Mouse (Mus musculus) G1E-ER4 (cell line): ENCODE results near the gene Ddx18. TPM values are rescaled to one million over a fixed set of nuclear protein-coding genes. Genes with fewer than 3 reads are reported as not detected.

Source experiments
- GATA1 ChIP-seq: IDR thresholded peaks from one replicate; pipeline ENCODE4 v1.8.0; 2012; ENCODE audit warnings: low read length, inconsistent platforms
- polyA plus RNA-seq: library from polyadenylated mRNA; stranded (reverse); fragments of >175 nt; gene quantifications from 2 replicates; pipeline ENCODE4 v1.2.3, GENCODE M21; 2012

Gene Ddx18
- polyA plus RNA-seq, 1 experiment: 21.8 TPM

GRCm38 (mm10) chr1:121548667-121549066 lies 19.1 kb downstream of the Ddx18 start:
- no peak for TF ChIP-seq GATA1

GRCm38 (mm10) chr1:121546844-121547243 lies 20.9 kb downstream of the Ddx18 start:
- TF ChIP-seq GATA1: no peak

GRCm38 (mm10) chr1:121540361-121540760 lies 27.4 kb downstream of the Ddx18 start:
- no peak for TF ChIP-seq GATA1

- no peak for TF ChIP-seq GATA1
Measured at GRCm38 (mm10) chr1:121531439-121531838, 36.4 kb downstream of the Ddx18 start.

- TF ChIP-seq GATA1: no peak
Measured at GRCm38 (mm10) chr1:121529286-121529685, 38.5 kb downstream of the Ddx18 start.

GRCm38 (mm10) chr1:121528399-121528720 lies 39.4 kb downstream of the Ddx18 start, which contains the start of gene Htr5b:
Gene Htr5b, minus strand, starts transcription at chr1:121528465.
- no peak for TF ChIP-seq GATA1

- no peak for TF ChIP-seq GATA1
Measured at GRCm38 (mm10) chr1:121527600-121528398, 40.0 kb downstream of the Ddx18 start.

GRCm38 (mm10) chr1:121527061-121527460 lies 40.7 kb downstream of the Ddx18 start:
- TF ChIP-seq GATA1: no peak

GRCm38 (mm10) chr1:121518609-121519008 lies 49.2 kb downstream of the Ddx18 start:
- TF ChIP-seq GATA1: no peak

- TF ChIP-seq GATA1: no peak
Measured at GRCm38 (mm10) chr1:121511966-121512365, 55.8 kb downstream of the Ddx18 start.

- no peak for TF ChIP-seq GATA1
Measured at GRCm38 (mm10) chr1:121511186-121511585, 56.6 kb downstream of the Ddx18 start.

- no peak for TF ChIP-seq GATA1
Measured at GRCm38 (mm10) chr1:121510420-121511140, 57.2 kb downstream of the Ddx18 start.

GRCm38 (mm10) chr1:121508729-121509128 lies 59.1 kb downstream of the Ddx18 start:
- no peak for TF ChIP-seq GATA1

Other genes starting within 250 kb of the Ddx18 start
- gene Insig2, start 235.4 kb downstream of the Ddx18 start, polyA plus RNA-seq: 7.0 and 12.5 TPM in 2 replicates
- gene Ccdc93, start 136.9 kb downstream of the Ddx18 start, polyA plus RNA-seq: 7.1 and 12.5 TPM in 2 replicates
- gene Htr5b, start 39.5 kb downstream of the Ddx18 start, polyA plus RNA-seq: not detected in 2 replicates